Mouse (Mus musculus): ENCODE results near the gene Zic1.

GRCm38 (mm10) chr9:91357321-91357720 is 8.3 kb downstream of the Zic1 start:
- TF ChIP-seq CTCF (IDR thresholded peaks at IDR 0.05; ENCODE audit: extremely low read depth, insufficient read length, insufficient replicate concordance, low read depth, low read length) (no peak), POLR2A (IDR thresholded peaks at IDR 0.05; ENCODE audit: low read depth, low read length) (no peak)
